Mouse (Mus musculus) spleen, adult 2 months (tissue): ENCODE measurements around the gene Il21r.

Source experiments
- CTCF ChIP-seq: fragments of 200-500 bp; IDR thresholded peaks from 2 replicates; pipeline ENCODE4 v1.5.1; 2011; ENCODE audit warnings: mild to moderate bottlenecking, inconsistent platforms; ENCODE audit not compliant: insufficient read depth, insufficient read length, insufficient replicate concordance; ENCODE audit errors: extremely low read depth
- POLR2A ChIP-seq: fragments of 200-500 bp; IDR thresholded peaks from 2 replicates; pipeline ENCODE4 v1.6.1; 2011; ENCODE audit warnings: low read depth, low read length, inconsistent platforms

DNA sequence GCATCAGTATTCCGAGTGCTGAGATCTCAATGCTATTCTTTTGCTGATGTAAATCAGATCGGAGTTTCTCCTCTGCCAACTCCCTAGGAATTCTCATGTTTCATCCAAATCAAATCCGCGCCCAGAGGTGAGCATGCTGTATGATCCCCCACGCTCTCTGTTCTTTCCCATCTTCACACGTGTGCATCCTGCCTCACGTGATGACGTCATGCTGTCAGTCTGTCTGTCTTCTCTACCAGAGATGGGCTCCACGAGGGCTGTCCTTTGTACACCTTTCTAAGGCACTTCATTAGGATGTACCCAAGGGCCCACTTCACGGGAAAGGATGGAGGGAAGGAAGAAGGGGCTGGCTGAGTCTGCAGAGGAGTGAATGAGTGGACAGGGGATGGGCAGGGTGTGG, 3.1 kb upstream of the Il21r start:
- TF ChIP-seq CTCF (no peak), POLR2A (no peak)
